Mouse (Mus musculus): ENCODE results near the gene Nrcam. TPM values are rescaled to one million over a fixed set of nuclear protein-coding genes. Genes with fewer than 3 reads are reported as not detected.

Gene Nrcam
- total RNA-seq, 2 experiments from 2014 or later: 0.30 to 0.94 TPM

DNA sequence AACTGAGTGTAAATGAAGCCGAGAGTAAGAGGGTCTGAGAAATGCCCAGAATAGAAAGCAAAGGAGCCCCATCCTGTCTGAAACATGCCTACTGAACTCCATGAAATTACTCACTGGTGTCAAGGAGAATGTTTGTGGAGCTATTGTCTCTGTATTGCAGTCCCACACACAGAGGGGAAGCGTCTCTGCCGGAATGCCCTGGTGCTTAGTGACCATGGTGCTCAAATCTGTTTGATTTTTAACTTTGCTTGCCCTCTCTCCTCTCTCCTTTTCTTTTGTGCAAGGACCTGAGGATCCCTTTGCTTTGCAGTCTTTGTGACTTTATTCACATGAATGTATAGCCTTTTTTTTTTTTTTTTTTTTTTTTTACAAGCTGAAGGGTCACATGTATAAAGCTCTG is 28.8 kb downstream of the Nrcam start:
- DNase-seq: no peak
- intact Hi-C loops (cut with DNase I): no loop called here

DNA sequence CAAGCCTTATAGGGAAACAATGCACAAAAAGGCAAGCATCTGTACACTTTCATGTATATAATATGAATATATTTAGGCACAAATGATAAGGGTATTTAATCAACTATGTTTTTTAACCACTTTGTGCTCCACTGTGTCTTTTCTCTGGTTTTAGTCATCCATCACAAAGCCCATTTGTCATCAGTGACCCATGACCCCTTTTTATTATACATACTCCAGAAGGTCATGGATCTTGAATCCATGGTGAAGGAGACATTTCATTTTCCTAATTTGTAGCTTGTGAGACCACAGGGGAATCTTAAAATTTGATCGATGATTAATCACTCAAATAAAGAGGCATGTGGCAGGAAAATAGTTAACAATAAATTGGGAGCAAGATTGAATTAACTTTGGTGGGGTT is 29.2 kb downstream of the Nrcam start:
- DNase-seq: no peak
- intact Hi-C loops (cut with DNase I): no loop called here

DNA sequence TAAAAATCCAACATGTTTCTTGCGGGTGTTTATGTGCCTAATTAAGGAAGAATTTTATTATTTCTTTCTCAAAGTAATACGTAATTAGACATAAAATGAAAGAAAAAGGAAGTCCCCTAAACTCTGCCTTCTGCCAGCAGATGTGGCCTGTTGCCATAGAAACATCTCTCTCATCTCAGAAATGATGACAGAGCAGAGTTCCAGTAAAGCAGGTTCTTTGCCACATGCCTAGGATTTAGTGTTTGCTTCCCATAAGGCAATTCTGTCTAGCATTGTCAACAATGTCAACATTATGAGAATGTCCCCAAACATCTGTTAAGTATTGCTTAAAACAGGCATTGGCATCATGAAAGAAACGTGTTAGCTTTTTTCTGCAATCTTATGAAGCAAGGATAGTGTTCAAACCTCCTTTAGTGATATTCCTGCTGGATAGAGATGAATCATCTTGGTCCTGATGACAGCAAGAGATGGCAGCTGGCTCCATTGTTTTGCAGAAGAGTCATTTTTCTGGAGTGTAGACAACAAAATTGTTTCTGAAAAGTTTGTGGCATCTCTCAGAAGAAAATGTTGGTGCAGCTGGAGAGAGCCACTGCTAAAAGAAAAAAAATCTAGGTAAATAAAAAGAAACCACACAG is 42.5 kb downstream of the Nrcam start:
- DNase-seq: no peak
- intact Hi-C loops (cut with DNase I): no loop called here

DNA sequence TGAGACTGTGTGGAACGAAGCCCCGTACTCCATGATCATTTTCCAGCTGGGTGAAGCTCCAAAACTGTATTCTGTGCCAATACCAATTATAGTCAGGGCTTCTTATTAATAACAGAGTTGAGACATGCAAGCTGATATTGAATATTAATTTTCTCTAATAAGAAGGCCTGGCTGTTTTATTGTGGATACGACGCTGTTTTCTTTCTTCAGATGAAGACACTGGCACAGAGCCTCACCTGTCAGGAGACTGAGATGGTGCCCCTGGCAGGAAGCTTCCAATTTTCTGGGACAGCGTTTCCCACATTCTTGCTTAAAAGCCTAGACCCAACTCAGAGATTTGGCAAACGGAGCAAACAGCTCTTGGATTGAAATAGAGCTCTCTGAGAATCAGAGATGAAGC is 47.3 kb downstream of the Nrcam start:
- intact Hi-C loops (cut with DNase I): no loop called here
- DNase-seq: no peak

DNA sequence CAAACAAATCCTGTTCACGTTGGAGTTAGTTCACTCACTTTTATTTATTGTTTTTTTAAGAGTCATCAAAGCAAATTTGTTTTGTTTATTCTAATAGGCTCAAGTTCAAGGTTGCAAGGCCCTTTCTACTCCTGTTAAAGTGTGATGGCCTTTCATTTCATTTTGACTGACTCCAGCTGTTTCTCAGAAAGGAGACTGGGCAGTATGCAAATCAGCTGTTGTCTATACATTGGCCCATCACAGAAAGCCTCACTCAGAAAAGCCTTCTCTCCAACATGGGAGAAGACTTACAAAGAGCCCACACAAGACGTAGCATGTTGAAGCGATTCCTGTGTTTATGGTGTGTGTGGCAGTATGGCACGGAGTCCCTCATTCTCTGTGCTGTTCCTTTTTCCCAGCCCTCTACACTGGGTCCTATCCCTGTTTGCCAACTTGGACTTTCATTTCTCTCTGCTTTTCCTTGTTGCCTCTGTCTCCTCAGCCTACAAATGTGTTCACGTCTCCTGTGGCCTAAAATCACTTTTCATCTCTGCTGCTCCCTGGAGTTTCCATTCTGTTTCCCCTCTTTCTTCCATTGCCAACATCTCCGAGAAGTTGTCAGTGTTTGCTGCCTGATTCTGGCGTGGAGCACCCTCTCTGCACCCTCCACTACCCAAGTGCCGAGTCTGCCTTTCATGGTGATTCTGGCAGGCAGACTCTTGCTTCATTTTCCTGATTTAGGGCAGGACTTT is 49.9 kb downstream of the Nrcam start:
- intact Hi-C loops (cut with DNase I): no loop called here
- no peak for DNase-seq

DNA sequence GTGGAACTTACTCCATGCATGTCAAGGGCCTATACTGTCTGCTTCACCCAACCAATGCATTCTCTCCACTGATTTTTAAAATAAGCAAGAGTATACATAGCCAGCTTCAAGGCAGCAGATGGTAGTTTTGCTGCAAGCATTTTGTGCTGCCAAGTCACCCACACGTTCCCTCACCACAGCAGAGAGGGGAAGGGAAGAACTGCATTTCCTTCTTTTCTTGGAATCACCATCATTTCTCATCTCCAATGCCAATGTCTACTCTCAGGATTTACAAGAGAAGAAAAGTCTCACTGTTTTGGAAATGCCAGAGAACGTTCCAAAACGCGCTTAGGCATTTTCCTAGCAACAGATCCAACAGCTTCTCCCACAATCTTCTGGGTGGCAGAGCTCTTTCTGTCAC is 52.1 kb downstream of the Nrcam start:
- DNase-seq: no peak
- intact Hi-C loops (cut with DNase I): no loop called here

DNA sequence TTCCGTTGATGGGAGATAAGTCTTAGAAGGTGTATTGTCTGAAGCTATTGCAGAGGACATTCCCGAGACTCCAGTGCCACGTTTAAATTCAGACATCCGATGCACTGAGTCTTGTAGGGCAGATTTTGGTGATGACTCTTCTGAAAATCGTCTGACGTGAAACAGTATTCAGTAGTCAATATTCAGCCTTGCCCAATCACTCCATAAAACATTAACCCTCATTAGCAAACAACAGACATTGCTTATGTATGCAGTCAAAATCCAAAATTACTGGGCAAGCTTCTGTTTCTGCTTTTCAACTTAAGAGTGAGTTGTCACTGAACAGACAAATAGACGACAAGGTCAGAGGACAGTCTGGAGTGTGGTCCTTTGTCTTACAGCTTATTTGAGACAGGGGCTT is 57.7 kb downstream of the Nrcam start:
- intact Hi-C loops (cut with DNase I): no loop called here
- DNase-seq: no peak

DNA sequence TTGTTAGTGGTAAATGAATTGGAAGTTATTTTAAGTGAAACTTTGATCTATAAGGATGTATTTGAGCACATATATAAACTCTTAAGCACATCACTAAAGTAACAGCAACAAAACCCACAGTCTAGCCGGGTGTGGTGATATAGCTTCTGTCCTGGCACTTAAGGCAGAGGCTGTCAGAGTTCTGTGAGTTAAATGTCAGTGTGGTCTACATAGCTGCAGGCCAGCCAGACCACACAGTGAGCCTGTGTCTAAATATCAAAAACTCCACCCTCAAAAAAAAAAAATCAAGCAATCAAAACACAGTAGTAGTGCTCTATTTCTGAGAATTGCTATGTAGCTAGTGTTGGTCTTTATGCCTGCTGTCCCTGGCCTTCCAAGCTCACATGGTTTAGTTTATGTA is 59.5 kb downstream of the Nrcam start:
- intact Hi-C loops (cut with DNase I): no loop called here
- DNase-seq: no peak

DNA sequence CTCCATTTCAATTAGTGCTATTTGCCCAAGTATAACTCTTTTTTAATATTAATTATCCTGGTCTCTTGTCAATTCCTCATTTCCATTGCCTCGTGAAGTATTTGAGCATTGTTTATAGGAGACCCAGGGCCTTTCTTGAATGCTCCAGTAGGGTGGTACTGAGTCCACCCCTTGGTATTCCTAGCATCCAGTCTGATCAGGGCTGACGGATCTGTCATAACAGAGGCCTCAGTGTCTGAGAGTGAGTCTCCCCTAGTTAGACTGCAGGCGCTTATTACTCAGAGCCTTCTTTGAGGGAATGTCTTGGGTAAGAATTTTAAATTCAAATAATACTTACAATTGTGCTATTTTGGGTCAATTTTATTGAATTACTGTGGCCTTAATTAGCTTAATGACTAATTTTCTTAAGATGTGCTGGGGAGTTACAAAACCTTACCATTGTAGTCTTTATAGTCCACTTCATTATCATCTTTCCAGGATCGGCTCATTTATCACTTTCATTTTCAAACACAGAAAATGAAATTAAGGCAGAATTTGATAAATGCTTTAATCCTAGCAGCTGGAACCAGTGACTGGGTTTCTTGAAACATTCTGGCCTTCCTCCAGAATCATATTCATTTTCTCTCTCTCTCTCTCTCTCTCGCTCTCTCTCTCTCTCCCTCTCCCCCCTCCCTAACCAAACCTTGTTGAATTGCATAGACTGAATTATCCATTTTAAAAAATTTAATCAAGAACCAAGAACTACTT is 61.9 kb downstream of the Nrcam start:
- no peak for DNase-seq
- intact Hi-C loops (cut with DNase I): no loop called here

DNA sequence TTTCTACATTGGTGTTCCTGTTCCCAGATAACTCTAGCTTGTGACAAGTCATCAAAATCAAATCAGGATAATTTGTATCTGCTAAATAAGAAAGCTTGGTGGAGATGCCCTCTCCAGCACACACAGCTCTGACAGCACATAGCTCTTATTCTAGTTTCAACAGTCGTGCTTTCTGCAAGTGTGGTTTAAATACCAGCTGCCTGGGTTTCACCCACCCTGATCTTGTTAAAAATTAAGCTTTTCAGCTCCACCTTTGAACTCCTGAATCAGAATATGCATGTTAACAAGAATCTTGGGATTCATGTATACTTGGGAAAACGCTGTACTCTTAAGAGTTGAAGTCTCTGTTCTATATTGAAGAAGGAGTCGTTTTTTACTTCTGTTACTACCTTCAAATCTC is 66.2 kb downstream of the Nrcam start:
- intact Hi-C loops (cut with DNase I): no loop called here
- DNase-seq: no peak

DNA sequence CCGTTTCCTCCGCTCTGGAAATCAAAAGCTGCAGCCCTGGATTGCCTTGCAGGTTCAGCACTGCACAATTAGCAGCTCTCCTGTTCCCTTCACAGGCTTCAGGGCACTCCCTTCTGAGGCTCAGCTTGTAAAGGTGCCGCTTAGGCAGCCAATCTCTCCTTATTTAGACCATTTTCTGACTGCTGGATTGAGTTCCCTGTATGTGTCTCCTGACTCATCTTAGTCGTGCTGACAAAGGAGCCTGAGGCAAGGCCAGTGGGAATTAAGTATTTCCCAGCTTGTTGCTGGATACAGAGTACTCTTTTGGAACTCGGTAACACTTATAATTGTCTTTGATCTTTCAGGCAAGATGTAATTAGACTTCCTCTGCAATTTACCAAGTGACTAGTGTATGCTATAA is 69.1 kb downstream of the Nrcam start:
- no peak for DNase-seq
- intact Hi-C loops (cut with DNase I): no loop called here

DNA sequence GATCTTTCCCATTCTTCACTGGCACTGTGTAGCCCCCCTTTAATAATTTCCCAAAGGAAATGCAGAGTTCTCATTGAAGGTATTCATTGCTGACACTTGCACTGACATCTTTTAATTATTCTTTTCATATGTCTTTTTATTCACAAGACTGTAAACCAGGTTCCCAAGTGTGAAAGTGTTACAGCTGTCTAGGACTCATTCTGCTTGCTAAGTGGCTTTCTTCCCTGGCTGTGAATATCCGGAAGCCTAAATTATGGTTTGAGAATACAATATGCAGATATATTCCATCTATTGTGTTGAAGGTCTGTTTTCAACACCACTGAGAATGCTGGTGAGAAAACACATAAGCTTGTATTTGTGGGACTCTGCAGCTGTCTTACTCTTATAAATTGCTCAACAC is 73.4 kb downstream of the Nrcam start:
- intact Hi-C loops (cut with DNase I): no loop called here
- no peak for DNase-seq

DNA sequence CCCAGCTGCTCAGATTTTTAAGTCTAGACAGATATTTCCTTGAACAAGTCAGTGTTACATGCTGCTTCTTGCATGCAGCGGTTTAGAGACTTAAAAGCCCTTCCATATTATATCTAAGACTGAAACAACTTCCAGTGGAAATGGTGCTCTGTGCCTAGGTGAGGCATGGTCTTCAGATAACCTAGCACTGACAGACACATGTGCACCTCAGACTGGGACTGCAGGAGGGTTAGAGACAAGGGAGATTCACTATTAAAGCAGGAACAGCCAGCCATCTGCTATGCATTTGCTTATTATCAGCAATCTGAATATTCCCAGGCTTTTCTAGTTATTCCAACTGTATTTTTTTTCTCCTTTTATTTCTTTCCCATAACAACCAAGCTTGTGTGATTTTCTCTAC is 74.6 kb downstream of the Nrcam start:
- DNase-seq: no peak
- intact Hi-C loops (cut with DNase I): no loop called here

DNA sequence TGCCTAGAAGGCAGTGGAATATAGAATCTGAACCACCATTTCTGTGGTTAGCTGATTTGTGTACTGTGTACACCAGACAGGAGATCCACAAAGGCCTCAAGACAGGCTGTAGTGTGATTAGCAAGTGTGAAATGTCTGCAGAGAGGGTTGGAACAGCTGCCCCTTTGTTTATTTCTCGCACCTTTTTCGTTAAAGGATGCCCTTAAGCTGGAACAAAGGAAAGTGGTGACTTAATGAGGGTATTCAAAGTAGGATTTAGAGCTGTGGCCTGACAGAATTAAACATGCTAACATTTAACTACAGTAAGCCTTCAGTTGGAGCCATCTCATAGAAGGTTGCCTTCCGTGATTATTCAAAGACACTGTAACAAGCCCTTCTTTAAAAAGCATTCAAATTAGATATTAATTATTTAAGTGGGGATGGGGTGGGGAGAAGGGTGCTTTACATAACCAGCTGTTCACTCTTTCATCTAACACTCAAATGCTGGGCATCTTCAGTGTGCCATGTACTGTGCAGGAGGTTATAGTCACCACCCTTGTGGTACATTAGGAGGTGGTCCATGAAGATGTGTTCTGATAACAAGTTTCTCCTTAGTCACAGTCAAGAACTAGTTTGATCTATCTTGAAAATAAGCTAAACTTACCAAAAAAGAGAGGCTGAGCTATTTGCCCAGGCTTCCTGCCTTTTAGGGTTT is 75.2 kb downstream of the Nrcam start:
- intact Hi-C loops (cut with DNase I): no loop called here
- DNase-seq: no peak

DNA sequence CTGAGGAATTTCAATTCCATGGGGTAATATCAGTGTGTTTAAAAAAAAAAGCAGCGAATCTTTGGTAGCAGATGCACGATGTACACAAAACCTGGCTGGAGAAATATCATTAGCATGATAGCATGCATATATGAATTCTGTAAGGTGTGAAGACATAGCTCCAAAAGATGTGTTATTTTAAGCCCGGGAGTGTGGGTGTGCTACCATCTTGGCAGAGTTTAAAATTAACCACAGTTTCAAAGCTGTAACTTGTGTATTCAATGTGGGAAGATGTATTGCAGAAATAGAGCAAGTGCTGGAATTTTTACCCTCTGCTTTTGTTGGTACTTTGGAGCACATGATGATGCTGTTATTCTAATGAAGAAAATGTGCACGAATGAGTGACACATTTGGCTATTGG is 81.1 kb downstream of the Nrcam start:
- intact Hi-C loops (cut with DNase I): no loop called here
- DNase-seq: no peak

DNA sequence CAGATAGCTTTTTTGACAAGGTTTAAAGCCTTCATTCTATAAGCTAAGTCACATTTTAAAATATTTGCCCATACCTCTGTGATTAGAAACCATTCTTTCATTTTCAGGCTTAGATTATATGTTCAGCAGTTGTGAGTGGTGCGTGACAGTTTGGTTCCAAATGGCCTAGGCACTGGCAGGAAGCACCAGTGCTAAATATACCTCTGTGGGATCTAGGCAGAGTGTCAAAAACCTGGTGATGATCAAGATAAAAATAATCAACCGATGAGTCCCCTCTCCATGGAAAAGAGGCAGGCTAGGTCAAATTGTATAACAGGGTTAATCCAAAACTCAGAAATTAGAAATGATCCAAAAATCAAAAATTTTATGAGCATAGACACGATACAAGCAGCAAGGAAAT is 82.3 kb downstream of the Nrcam start:
- no peak for DNase-seq
- intact Hi-C loops (cut with DNase I): no loop called here

DNA sequence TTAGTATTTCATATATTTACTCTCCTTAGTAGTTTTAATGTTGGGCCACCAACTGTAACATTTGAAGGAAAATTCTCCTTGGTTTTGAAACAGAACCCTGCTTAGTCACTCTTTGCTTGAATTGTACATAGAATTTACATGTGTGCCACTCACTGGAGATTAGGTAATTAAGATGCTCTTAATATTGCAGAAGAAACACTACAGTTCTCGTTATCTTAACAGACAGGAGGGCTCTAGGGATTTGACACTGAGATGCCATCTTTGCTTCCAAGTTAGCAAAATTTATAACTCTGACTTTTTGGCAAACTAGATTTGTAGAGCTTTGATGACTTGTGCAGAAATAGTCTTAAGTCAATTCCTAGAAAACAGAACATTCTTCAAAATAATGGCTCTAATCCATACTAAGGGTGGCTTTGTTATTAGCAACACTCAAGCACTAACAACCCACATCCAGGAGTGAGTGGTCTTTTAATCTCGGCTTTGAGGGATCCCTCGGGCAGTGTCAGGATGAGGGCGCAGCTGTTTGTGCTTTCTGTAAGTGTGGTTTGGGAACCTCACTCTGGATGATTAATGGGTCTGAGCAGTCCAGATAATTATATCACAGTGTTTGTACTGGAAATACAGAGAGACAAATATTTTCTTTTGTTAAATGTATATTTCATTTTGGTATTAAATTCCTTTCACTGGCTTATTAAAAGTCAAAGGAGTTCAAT is 93.6 kb downstream of the Nrcam start:
- intact Hi-C loops (cut with DNase I): no loop called here
- no peak for DNase-seq

DNA sequence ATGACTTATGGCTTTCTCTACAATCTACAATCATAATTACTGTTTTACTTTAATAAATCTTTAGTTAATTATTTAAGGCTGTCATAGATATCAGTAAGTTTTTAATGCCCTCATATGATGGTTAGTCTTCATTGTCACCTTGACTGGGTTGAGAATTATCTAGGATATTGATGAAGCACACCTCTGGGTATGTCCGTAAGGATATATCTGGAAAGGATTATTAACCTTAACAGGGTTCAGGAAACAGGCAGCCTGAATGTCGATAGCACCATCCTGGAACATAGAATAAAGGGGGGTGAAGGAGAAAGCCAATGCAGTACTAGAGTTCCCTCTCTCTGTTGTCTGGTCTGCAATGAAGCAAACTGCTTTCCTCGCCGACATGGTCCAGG is 94.2 kb downstream of the Nrcam start:
- no peak for DNase-seq
- intact Hi-C loops (cut with DNase I): no loop called here

DNA sequence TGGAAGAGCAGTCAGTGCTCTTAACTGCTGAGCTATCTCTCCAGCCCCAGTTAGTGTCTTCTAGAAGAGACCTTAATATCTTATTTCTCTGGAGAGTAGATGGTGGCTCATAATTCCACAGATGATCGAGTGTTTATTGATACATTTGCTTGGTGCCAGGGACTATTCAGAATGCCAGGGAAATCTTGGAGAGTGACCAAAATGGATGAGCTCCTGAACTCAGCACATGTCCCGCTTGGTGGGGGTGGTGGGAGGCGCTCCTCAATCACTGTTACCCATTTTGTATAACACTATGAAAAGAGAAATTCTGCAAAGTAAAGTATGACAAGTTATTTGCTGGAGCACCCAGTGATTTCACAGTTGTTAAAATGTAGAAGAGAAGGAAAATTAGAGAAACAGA is 95.3 kb downstream of the Nrcam start:
- intact Hi-C loops (cut with DNase I): no loop called here
- no peak for DNase-seq

DNA sequence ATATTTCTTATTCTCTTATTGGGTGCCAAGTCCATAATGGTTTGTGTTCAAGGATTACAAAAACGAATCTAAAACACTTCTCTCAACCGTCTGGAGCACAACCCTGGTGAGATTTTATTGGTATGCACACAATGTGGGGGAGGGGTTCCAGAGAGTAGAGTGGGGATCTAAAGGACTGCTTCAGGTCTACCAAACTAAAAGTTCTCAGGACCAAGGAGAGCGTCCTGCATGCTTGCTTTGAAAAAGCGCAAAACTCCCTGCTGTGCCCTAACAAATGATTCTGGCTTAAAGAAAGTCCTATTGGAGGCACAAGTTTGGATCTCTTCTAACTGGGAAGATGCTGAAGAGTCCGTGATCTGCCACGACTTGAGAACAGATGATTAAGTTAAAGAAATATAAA is 96.4 kb downstream of the Nrcam start:
- DNase-seq: no peak
- intact Hi-C loops (cut with DNase I): no loop called here

DNA sequence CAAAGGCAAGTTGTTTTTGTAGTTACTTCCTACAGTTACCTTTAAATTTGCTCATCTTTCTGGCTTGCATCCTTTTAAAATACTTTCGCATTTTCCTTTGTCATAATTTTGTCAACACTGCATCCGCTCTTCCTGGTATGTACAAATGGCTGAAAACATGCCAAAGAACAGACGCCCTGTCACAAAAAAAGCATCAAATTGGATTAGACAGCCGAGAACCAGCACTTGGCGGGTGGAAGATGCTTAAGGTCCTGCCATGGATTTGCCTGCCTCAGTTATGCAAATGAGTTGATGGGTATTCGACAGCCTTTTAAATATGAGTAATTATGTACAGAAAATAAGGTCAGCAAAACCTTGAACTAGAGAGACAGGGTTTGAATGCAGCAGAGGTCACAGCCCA is 101.7 kb downstream of the Nrcam start:
- intact Hi-C loops (cut with DNase I): no loop called here
- no peak for DNase-seq
